Mouse (Mus musculus): ENCODE data around the gene St8sia6.
"Not testable (repeated sequence)": the region's sequence is repeated elsewhere in the genome, so short reads cannot be mapped to it uniquely, and the experiment has no call there.

St8sia6 gene

DNA sequence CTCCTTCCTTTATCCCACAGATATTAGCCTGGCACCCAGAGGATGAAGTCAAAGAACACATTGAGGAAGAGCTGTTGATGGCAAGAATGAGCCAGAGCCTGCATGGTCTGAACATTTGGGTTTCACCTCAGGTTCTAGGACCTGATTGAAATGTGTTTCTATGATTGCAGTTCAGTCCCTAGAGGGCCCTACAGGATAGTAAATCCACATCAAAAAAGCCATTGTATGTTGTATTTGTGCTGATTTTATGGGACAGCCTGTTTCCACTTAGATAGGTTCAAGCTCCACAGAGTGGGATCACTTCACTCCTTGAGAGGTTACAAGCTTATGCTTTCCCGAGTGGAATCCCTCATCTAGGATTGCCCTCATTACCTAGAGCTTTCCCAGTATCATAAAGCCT is 159.0 kb downstream of the St8sia6 start:
- DNase-seq (ENCODE audit: extremely low spot score, low spot score), result no peak

DNA sequence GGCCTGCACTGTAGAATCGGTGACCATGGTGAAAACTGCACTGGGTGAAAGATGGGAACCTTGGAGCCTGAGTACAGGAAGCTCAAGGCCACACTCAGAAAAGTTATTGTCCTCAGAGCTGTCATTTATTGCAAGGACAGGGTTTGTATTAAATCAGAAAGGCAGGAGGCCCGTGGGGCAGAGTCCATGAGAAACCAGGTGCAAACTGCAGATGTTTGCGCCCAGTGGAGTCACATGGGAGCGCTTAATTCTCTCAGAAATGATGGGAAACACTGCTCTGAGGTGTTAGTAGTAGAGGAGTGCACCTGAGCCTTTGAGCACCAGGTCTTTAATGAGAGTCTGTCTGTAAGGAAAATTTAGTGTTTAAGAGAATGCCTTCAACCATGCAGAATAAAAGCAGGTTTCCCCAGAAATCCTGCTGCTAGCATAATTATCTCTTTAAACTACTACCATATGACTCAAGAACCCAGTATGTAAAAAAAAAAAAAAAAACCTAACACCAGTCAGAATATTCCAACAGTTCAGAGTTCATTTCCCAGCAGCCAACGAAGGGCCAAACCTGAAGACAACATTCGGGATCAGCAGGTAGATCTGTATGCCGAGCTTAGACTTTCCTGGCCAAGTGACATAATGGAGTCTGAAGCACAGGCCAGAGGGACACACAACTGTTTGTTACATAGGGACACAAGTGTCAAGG is 163.6 kb downstream of the St8sia6 start:
- no peak for DNase-seq (ENCODE audit: extremely low spot score, low spot score)

DNA sequence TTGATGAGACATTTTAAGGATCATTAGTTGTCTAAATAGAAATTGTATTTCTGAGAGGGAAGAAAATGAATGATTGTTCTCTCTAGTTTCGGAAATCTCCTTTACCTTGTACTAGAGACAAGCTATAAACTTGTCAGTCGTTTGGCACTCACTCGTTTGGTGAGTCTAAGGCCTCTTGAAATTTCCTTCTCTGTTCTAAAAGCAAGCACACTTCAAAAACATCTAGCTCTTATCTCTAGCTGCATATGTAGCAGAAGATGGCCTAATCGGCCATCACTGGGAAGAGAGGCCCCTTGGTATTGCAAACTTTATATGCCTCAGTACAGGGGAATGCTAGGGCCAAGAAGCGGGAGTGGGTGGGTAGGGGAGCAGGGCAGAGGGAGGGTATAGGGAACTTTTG is 190.2 kb downstream of the St8sia6 start:
- not testable (repeated sequence) for DNase-seq (ENCODE audit: extremely low spot score, low spot score)

DNA sequence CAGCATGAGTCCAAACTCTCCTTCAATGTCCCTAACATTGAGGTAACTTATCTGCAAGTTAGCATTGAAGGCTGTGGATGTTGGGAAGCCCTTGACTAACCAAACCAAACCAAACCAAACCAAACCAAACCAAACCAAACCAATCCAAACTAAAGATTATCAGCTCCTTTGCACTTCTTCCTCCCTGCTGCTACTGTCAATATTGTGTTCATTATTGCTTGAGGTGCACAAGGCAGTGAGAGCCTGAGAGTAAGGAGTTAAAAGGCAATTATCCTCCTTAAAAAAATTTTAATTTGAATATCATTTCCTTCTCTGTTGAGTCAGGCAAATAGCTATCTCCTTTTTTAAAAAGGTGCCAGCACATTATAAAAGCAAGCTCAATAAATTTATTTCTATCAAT is 190.8 kb downstream of the St8sia6 start:
- no peak for DNase-seq (ENCODE audit: extremely low spot score, low spot score)
